Mouse (Mus musculus): ENCODE data around the gene Kansl2. TPM values are rescaled to one million over a fixed set of nuclear protein-coding genes. Genes with fewer than 3 reads are reported as not detected.

Gene Kansl2
- total RNA-seq, 2 experiments from 2014 or later: 74.0 to 75.6 TPM

Small RNA genes lying within 50 kb of the gene (microRNA-seq; reads per million reads assigned to microRNA genes)
- gene Mir1291: not detected

Other genes starting within 250 kb of the Kansl2 start
- gene Zfp641, start 238.1 kb downstream of the Kansl2 start, total RNA-seq (2021): 1 to 10 TPM; 5.3 to 6.2 TPM
- gene Olfr285, start 216.9 kb downstream of the Kansl2 start, total RNA-seq (2021): not detected
- not detected for gene Olfr284, start 193.3 kb downstream of the Kansl2 start, total RNA-seq (2021)
- gene Olfr283, start 153.3 kb downstream of the Kansl2 start, total RNA-seq (2021): not detected
- gene Olfr282, start 103.0 kb downstream of the Kansl2 start, total RNA-seq (2021): not detected
- gene Olfr281, start 81.7 kb downstream of the Kansl2 start, total RNA-seq (2021): not detected
- gene OR5BS1P, start 64.4 kb downstream of the Kansl2 start, total RNA-seq (2021): not detected
- not detected for gene Lalba, start 51.5 kb downstream of the Kansl2 start, total RNA-seq (2021)
- gene Olfr279, start 41.9 kb downstream of the Kansl2 start, total RNA-seq (2021): not detected
- gene Ccnt1, start 36.7 kb upstream of the Kansl2 start, total RNA-seq (2021): 10 to 100 TPM; 31.0 to 31.9 TPM
- 1 to 10 TPM in 1 of 2 experiments, under 1 TPM in 1; 0.68 to 1.0 TPM for gene 4930415O20Rik, start 36.7 kb upstream of the Kansl2 start, total RNA-seq (2021)
- 100 to 1,000 TPM; 188 to 238 TPM for gene Adcy6, start 75.8 kb upstream of the Kansl2 start, total RNA-seq (2021)
- 1 to 10 TPM; 4.1 TPM for gene Cacnb3, start 96.6 kb upstream of the Kansl2 start, total RNA-seq (2021)
- 10 to 100 TPM; 43.5 to 52.8 TPM for gene Ddx23, start 128.6 kb upstream of the Kansl2 start, total RNA-seq (2021)
- 1 to 10 TPM; 1.3 to 1.5 TPM for gene Rnd1, start 143.2 kb upstream of the Kansl2 start, total RNA-seq (2021)
- gene Ccdc65, start 173.9 kb upstream of the Kansl2 start, total RNA-seq (2021): under 1 TPM in 1 of 2 experiments, not detected in 1; 0.18 TPM
- gene Fkbp11, start 193.9 kb upstream of the Kansl2 start, total RNA-seq (2021): 1 to 10 TPM; 4.7 to 7.2 TPM
- 10 to 100 TPM; 18.5 to 20.8 TPM for gene Arf3, start 228.9 kb upstream of the Kansl2 start, total RNA-seq (2021)
- gene Wnt10b, start 243.9 kb upstream of the Kansl2 start, total RNA-seq (2021): under 1 TPM; 0.34 to 0.57 TPM